Mouse (Mus musculus) brain, embryonic 14.5 days (tissue): Measurements from ENCODE around the gene 9230112D13Rik.

Source experiments
- CTCF ChIP-seq: fragments of 200-500 bp; IDR thresholded peaks from 2 replicates; pipeline ENCODE4 v1.5.1; 2012; ENCODE audit warnings: inconsistent platforms, mild to moderate bottlenecking, moderate library complexity, borderline replicate concordance; ENCODE audit not compliant: insufficient read depth, insufficient read length; ENCODE audit errors: extremely low read depth
- POLR2A ChIP-seq: fragments of 200-500 bp; IDR thresholded peaks from 2 replicates; pipeline ENCODE4 v1.6.1; 2012; ENCODE audit warnings: mild to moderate bottlenecking, inconsistent platforms, borderline replicate concordance; ENCODE audit not compliant: poor library complexity, insufficient read depth, insufficient read length, severe bottlenecking; ENCODE audit errors: extremely low read depth

DNA sequence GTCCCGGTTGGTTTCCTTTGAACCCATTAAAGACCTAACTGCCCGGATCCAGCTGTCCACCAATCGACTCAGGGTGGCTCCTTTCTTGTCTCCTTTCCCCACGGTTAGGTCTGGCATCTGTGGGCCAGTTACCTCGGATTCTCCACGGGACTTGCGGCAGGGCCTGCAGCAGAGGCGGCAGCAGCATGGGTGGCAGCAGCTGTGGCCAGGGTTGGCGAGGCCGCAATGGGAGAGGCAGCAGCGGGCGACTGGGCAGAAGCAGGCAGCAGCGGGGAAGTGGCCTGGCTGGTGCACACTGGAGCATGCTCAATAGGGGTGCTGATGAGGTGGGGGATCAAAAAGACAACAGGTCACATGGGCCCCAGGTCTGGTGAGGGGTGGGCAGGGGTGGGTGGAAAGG, 32.6 kb upstream of the 9230112D13Rik start:
- TF ChIP-seq CTCF (no peak), POLR2A (no peak)
